Comparison of ENCODE assay signal across 11 mouse cellular contexts in genomic region chr8:77515786-77516185, GRCm38 (mm10). TPM values are rescaled to one million over a fixed set of nuclear protein-coding genes. Genes with fewer than 3 reads are reported as not detected.
DNase-seq lines count a peak whose midpoint lies in the region; ATAC-seq and TF ChIP-seq lines count a peak whose summit lies in the region.
"Had no signal": no experiment of that assay in that cellular context is flagged by ENCODE, and none has a peak within 500 bp of the region (broad histone marks: within the 10 kb centered on the region; RNA-seq: fewer than 3 reads in every experiment).

No protein-coding gene starts in this region.

- no peak overlapping the region for H3K27ac ChIP-seq in heart, embryonic 12.5 days (ENCODE audit: poor library complexity, severe bottlenecking)
- H3K27ac ChIP-seq in bone marrow macrophage, adult 2 months (ENCODE audit: insufficient read depth, low read depth, low read length) = no peak overlapping the region
- no peak overlapping the region for H3K27ac ChIP-seq in embryonic facial prominence, embryonic 10.5 days (replicated peaks)
- H3K27ac ChIP-seq in limb, embryonic 12.5 days = no peak overlapping the region
- no peak overlapping the region for H3K27ac ChIP-seq in layer of hippocampus, adult 2 months

- no peak for TF ChIP-seq POLR2A in bone marrow macrophage, adult 2 months (IDR thresholded peaks at IDR 0.05; ENCODE audit: borderline replicate concordance, low read depth, low read length)

- no peaks in the 10 kb centered on the region for H3K27me3 ChIP-seq in heart, embryonic 12.5 days (replicated peaks)
- peaks cover 10% of the 10 kb centered on the region; the same call in 1 of the 2 replicates for H3K27me3 ChIP-seq in embryonic facial prominence, embryonic 10.5 days (replicated peaks; ENCODE audit: low read depth, poor library complexity, severe bottlenecking)
- H3K27me3 ChIP-seq in limb, embryonic 12.5 days = no peaks in the 10 kb centered on the region

- no peak for ATAC-seq in heart, embryonic 12.5 days (ENCODE audit: insufficient number of reproducible peaks, low FRiP score)
- ATAC-seq in limb, embryonic 12.5 days (ENCODE audit: insufficient number of reproducible peaks, insufficient read depth, low FRiP score, low TSS enrichment, low read depth) = no peak

- H3K9me3 ChIP-seq in heart, embryonic 12.5 days (replicated peaks) = no peaks in the 10 kb centered on the region
- no peaks in the 10 kb centered on the region for H3K9me3 ChIP-seq in embryonic facial prominence, embryonic 10.5 days
- H3K9me3 ChIP-seq in limb, embryonic 12.5 days = no peaks in the 10 kb centered on the region

- H3K4me2 ChIP-seq in heart, embryonic 12.5 days = peak overlapping the region; percentile 87
- H3K4me2 ChIP-seq in limb, embryonic 12.5 days = peak overlapping the region; percentile 81

- peak overlapping the region; percentile 53; the same call in 1 of the 2 replicates for H3K9ac ChIP-seq in heart, embryonic 12.5 days
- 0 out of 2 replicates have a peak overlapping the region, but pooled peaks have one; percentile 81 for H3K9ac ChIP-seq in limb, embryonic 12.5 days (replicated peaks)

- peak overlapping the region; percentile 87; the same call in 1 of the 2 replicates for H3K4me3 ChIP-seq in heart, embryonic 12.5 days
- peak overlapping the region; percentile 64 for H3K4me3 ChIP-seq in bone marrow macrophage, adult 2 months (ENCODE audit: insufficient read depth, low read length)
- H3K4me3 ChIP-seq in embryonic facial prominence, embryonic 10.5 days = peak overlapping the region; percentile 84
- H3K4me3 ChIP-seq in limb, embryonic 12.5 days (replicated peaks) = peak overlapping the region; percentile 81
- no peak overlapping the region for H3K4me3 ChIP-seq in layer of hippocampus, adult 2 months

- H3K36me3 ChIP-seq in heart, embryonic 12.5 days = no peaks in the 10 kb centered on the region
- no peaks in the 10 kb centered on the region for H3K36me3 ChIP-seq in embryonic facial prominence, embryonic 10.5 days (replicated peaks)
- no peaks in the 10 kb centered on the region for H3K36me3 ChIP-seq in limb, embryonic 12.5 days

- WGBS in heart, embryonic 12.5 days = 61% methylated on average over 8 of the region's 8 CpGs
- 60% methylated on average over 8 of the region's 8 CpGs for WGBS in embryonic facial prominence, embryonic 10.5 days
- WGBS in limb, embryonic 12.5 days = 45% methylated on average over 8 of the region's 8 CpGs

- no peak for DNase-seq in heart, postnatal 14 days
- no peak for DNase-seq in embryonic facial prominence, embryonic 10.5 days (ENCODE audit: low spot score)
- no peak for DNase-seq in layer of hippocampus, adult 2 months (ENCODE audit: low spot score in 2 of 2)
- no peak for DNase-seq in gastrocnemius, postnatal 10 days
- no peak for DNase-seq in embryo, embryonic 11 days
- DNase-seq: adrenal gland, postnatal 14 days; gastrocnemius, postnatal 14 days; lung, postnatal 4 days had no signal

- peaks cover 38% of the 10 kb centered on the region for H3K4me1 ChIP-seq in heart, embryonic 12.5 days (replicated peaks)
- peaks cover 38% of the 10 kb centered on the region for H3K4me1 ChIP-seq in bone marrow macrophage, adult 2 months (ENCODE audit: control insufficient read depth, insufficient read depth, low read length)
- H3K4me1 ChIP-seq in embryonic facial prominence, embryonic 10.5 days = peaks cover 70% of the 10 kb centered on the region
- H3K4me1 ChIP-seq in limb, embryonic 12.5 days (replicated peaks) = peaks cover 66% of the 10 kb centered on the region

- no peak for TF ChIP-seq CTCF in bone marrow macrophage, adult 2 months (IDR thresholded peaks at IDR 0.05; ENCODE audit: low read depth, low read length)
- no peak for TF ChIP-seq CTCF in layer of hippocampus, adult 2 months (conservative IDR thresholded peaks at IDR 0.05)

- intact Hi-C loops in heart, postnatal 14 days (cut with DNase I) = loop anchor here (2.0 to 5.0 kb wide), 3 partner anchors 23 to 73 kb away; no protein-coding TSS in a partner anchor

RNA-seq across cellular contexts. Expression of gene Arhgap10, which starts 2.0 kb away (rescaled TPM):
- 23.8 and 25.3 TPM in 2 replicates for polyA plus RNA-seq in heart, embryonic 12.5 days (2016; fragmentation: Nextera tagmentation; extraction: Ambion mirVana)
- 10 to 100 TPM; 48.6 to 52.5 TPM for total RNA-seq in heart, postnatal 14 days (2021)
- 34.9 and 39.0 TPM in 2 replicates for polyA plus RNA-seq in bone marrow macrophage, adult 2 months (2012; ENCODE audit: insufficient read depth, insufficient read length, missing spikeins)
- 25.5 and 26.1 TPM in 2 replicates for polyA plus RNA-seq in embryonic facial prominence, embryonic 10.5 days (2016; fragmentation: Nextera tagmentation; extraction: Ambion mirVana)
- polyA plus RNA-seq in limb, embryonic 12.5 days (2016; fragmentation: Nextera tagmentation; extraction: Ambion mirVana) = 36.8 and 39.2 TPM in 2 replicates
- total RNA-seq in layer of hippocampus, adult 2 months (2021) = 10 to 100 TPM in 1 of 2 experiments, 1 to 10 TPM in 1; 8.3 to 11.2 TPM
- total RNA-seq in gastrocnemius, postnatal 10 days (2021) = 10 to 100 TPM; 56.8 to 57.2 TPM

RNA-seq across cellular contexts. Expression of gene Prmt9, which starts 33.4 kb away (rescaled TPM):
- 14.4 and 14.6 TPM in 2 replicates for polyA plus RNA-seq in heart, embryonic 12.5 days (2016; fragmentation: Nextera tagmentation; extraction: Ambion mirVana)
- total RNA-seq in heart, postnatal 14 days (2021) = 10 to 100 TPM; 14.8 to 15.9 TPM
- polyA plus RNA-seq in bone marrow macrophage, adult 2 months (2012; ENCODE audit: insufficient read depth, insufficient read length, missing spikeins) = 14.3 and 15.3 TPM in 2 replicates
- 19.9 and 21.6 TPM in 2 replicates for polyA plus RNA-seq in embryonic facial prominence, embryonic 10.5 days (2016; fragmentation: Nextera tagmentation; extraction: Ambion mirVana)
- 24.2 and 24.8 TPM in 2 replicates for polyA plus RNA-seq in limb, embryonic 12.5 days (2016; fragmentation: Nextera tagmentation; extraction: Ambion mirVana)
- total RNA-seq in layer of hippocampus, adult 2 months (2021) = 10 to 100 TPM; 17.9 to 21.5 TPM
- total RNA-seq in gastrocnemius, postnatal 10 days (2021) = 10 to 100 TPM in 1 of 2 experiments, 1 to 10 TPM in 1; 9.3 to 10.1 TPM
